Mouse (Mus musculus): ENCODE data around the gene Hoxd13. TPM values are rescaled to one million over a fixed set of nuclear protein-coding genes. Genes with fewer than 3 reads are reported as not detected.

Hoxd13 gene
- total and polyA plus RNA-seq, 2 experiments from 2014 or later, result 0.21 TPM; not detected in 1

DNA sequence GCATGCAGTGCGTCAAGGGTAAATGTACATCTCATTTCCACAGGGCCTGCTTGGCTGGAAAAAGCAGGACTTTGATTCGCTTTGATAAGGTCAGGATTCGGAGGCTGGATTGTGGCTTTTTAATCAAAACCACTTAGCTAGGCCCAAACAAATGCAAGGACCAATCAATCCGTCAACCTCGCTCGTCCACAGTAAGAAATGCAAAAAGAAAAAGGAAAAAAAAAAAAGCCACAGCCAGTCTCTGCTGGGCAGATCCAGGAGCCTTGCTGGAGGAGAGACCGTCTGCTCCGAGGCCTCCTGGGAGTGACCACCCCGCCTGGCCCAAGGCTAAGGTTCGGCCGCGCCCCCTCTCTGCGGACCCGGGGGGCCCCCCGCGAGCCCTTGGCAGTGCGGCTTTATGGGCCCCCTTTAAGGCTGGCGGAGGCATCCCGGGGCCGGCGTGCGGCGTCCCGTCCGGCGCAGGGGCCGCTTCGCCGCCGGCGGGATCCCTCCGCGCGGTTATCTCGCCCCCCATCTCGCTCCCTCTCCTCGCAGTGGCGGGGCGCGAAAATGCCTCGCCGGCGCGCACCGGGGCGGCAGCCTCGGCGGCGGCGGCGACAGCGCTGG is 36.4 kb downstream of the Hoxd13 start, which contains the start of gene Hoxd8:
TSS of gene Hoxd8 (plus strand) at position 223 of the 606 bp plus-strand sequence.
- Histone ChIP-seq H3K9ac (replicated peaks; ENCODE audit: low read length) (no peak within 1 kb of the TSS), H3K27ac (no peak within 1 kb of the TSS), H3K4me3 (ENCODE audit: low read length) (peak within 1 kb of the TSS; percentile 26), H3K9me3 (ENCODE audit: low read length) (no peaks in the 10 kb centered on the region), H3K4me2 (ENCODE audit: low read depth, low read length) (peak within 1 kb of the TSS; percentile 48), H3K4me1 (ENCODE audit: insufficient read depth, low read length) (no peaks in the 10 kb centered on the region), H3K36me3 (ENCODE audit: insufficient read depth, low read length) (no peaks in the 10 kb centered on the region), H3K27me3 (ENCODE audit: insufficient read depth, low read length) (peaks cover 92% of the 10 kb centered on the region)
- no peak; the same call in 1 of the 2 replicates for ATAC-seq
- no peak for DNase-seq (ENCODE audit: low spot score)
- 2% methylated on average over 32 of the region's 52 CpGs for WGBS
- TF ChIP-seq CTCF (IDR thresholded peaks at IDR 0.05; ENCODE audit: low read depth), result no peak

DNA sequence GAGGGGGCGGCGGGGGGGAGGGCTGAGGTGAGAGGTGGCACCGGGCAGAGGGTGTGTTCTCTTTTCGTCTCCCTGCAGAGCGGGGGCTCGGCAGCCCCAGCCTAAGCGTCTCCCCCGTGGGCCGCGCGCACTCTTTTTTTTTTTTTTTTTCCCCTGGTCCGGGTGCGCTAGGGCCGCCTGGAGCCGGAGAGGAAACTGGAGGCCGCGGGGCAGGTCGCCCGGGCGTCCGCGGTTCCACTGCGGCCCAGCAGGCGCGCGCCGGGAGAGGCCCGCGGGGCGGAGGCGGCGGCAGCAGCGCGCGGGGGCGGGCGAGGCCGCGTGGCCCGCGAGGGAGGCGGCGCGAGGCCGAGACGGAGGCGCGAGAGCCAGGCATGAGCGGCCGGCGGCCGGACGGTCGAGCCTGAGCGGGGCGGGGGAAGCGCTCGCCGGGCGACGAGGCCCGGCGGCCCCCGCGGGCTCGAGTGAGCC is 36.9 kb downstream of the Hoxd13 start:
- DNase-seq (ENCODE audit: low spot score) (no peak), ATAC-seq (peak; percentile 28; the same call in 1 of the 2 replicates)
- peaks cover 92% of the 10 kb centered on the region for H3K27me3 ChIP-seq (ENCODE audit: insufficient read depth, low read length)
- peak overlapping the region; percentile 26 for H3K4me3 ChIP-seq (ENCODE audit: low read length)
- WGBS, result 6% methylated on average over 24 of the region's 66 CpGs
- no peak for TF ChIP-seq CTCF (IDR thresholded peaks at IDR 0.05; ENCODE audit: low read depth)
- H3K36me3 ChIP-seq (ENCODE audit: insufficient read depth, low read length), result no peaks in the 10 kb centered on the region
- peak overlapping the region; percentile 48 for H3K4me2 ChIP-seq (ENCODE audit: low read depth, low read length)
- H3K9ac ChIP-seq (replicated peaks; ENCODE audit: low read length), result no peak overlapping the region
- no peaks in the 10 kb centered on the region for H3K4me1 ChIP-seq (ENCODE audit: insufficient read depth, low read length)
- no peaks in the 10 kb centered on the region for H3K9me3 ChIP-seq (ENCODE audit: low read length)
- H3K27ac ChIP-seq, result no peak overlapping the region

DNA sequence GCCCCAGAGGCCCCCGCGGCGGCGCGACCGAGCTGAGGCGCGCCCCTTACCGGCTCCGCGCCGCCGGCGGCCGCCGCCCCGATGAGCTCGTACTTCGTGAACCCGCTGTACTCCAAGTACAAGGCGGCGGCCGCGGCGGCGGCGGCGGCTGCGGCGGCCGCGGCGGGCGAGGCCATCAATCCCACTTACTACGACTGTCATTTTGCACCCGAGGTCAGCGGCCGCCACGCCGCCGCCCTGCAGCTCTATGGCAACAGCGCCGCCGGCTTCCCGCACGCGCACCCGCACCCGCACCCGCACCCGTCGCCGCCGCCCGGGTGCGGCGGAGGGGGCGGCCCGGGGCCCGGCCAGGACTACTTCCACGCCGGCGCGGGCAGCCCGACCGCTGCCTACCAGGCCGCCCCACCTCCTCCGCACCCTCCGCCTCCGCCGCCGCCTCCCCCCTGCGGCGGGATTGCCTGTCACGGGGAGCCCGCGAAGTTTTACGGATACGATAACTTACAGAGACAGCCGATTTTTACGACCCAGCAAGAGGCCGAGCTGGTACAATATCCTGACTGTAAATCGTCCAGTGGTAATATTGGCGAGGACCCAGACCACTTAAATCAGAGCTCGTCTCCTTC is 37.5 kb downstream of the Hoxd13 start:
- H3K27ac ChIP-seq, result no peak overlapping the region
- H3K27me3 ChIP-seq (ENCODE audit: insufficient read depth, low read length), result peaks cover 92% of the 10 kb centered on the region
- ATAC-seq (peak; percentile 35; the same call in 1 of the 2 replicates), DNase-seq (ENCODE audit: low spot score) (no peak)
- no peak overlapping the region for H3K9ac ChIP-seq (replicated peaks; ENCODE audit: low read length)
- peak overlapping the region; percentile 26 for H3K4me3 ChIP-seq (ENCODE audit: low read length)
- no peaks in the 10 kb centered on the region for H3K4me1 ChIP-seq (ENCODE audit: insufficient read depth, low read length)
- 2% methylated on average over 57 of the region's 85 CpGs for WGBS
- peak overlapping the region; percentile 48 for H3K4me2 ChIP-seq (ENCODE audit: low read depth, low read length)
- TF ChIP-seq CTCF (IDR thresholded peaks at IDR 0.05; ENCODE audit: low read depth), result no peak
- no peaks in the 10 kb centered on the region for H3K36me3 ChIP-seq (ENCODE audit: insufficient read depth, low read length)
- H3K9me3 ChIP-seq (ENCODE audit: low read length), result no peaks in the 10 kb centered on the region

DNA sequence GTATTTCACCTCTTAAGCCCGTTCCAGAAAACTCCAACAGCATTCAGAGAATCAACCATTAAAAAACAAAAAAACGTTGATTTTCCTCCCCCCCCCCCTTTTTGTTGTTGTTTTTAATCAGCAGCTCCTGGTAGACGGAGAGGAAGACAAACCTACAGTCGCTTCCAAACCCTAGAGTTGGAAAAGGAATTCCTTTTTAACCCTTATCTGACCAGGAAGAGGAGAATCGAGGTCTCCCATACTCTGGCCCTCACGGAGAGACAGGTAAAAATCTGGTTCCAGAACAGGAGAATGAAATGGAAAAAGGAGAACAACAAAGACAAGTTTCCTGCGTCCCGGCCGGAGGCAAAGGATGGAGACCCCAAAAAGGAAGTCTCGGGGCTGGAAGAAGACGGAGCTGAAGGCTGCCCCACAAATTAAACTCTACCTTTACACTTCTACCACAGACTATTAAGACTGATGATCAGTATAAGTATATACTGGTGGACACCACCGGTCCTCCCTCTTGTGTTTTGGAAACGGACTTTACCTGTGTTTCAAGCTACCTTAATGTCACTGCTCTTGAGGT is 38.4 kb downstream of the Hoxd13 start:
- Histone ChIP-seq H3K9ac (replicated peaks; ENCODE audit: low read length) (no peak overlapping the region), H3K36me3 (ENCODE audit: insufficient read depth, low read length) (no peaks in the 10 kb centered on the region), H3K4me3 (ENCODE audit: low read length) (no peak overlapping the region), H3K9me3 (ENCODE audit: low read length) (no peaks in the 10 kb centered on the region), H3K4me1 (ENCODE audit: insufficient read depth, low read length) (no peaks in the 10 kb centered on the region), H3K4me2 (ENCODE audit: low read depth, low read length) (no peak overlapping the region), H3K27me3 (ENCODE audit: insufficient read depth, low read length) (peaks cover 86% of the 10 kb centered on the region), H3K27ac (no peak overlapping the region)
- TF ChIP-seq CTCF (IDR thresholded peaks at IDR 0.05; ENCODE audit: low read depth), result no peak
- DNase-seq (ENCODE audit: low spot score) (no peak), ATAC-seq (no peak)
- WGBS, result 3% methylated on average over 13 of the region's 13 CpGs

DNA sequence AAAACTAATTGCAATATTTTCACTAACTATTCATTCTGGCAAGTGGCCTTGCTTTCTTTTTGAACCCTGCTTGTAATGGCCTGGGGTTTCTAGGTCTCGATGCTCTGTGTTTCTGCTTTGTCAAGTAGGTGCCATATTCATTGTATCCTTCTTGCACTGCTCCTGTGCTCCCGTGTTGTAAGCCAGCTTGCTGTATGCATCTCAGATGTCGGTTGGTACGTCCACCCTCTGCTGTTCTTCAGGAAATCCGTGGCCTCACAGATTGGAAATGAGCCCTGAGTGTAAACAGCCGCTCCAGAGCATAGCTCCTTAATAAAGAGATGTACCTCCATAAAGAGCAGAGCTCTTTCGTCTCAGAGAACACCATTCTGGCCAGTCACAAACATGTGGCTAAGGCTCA is 39.5 kb downstream of the Hoxd13 start:
- ATAC-seq (no peak), DNase-seq (ENCODE audit: low spot score) (no peak)
- no peaks in the 10 kb centered on the region for H3K36me3 ChIP-seq (ENCODE audit: insufficient read depth, low read length)
- WGBS, result 8% methylated on average over 7 of the region's 7 CpGs
- no peak overlapping the region for H3K9ac ChIP-seq (replicated peaks; ENCODE audit: low read length)
- H3K27ac ChIP-seq, result no peak overlapping the region
- H3K27me3 ChIP-seq (ENCODE audit: insufficient read depth, low read length), result peaks cover 91% of the 10 kb centered on the region
- no peaks in the 10 kb centered on the region for H3K9me3 ChIP-seq (ENCODE audit: low read length)
- H3K4me2 ChIP-seq (ENCODE audit: low read depth, low read length), result no peak overlapping the region
- TF ChIP-seq CTCF (IDR thresholded peaks at IDR 0.05; ENCODE audit: low read depth), result no peak
- no peaks in the 10 kb centered on the region for H3K4me1 ChIP-seq (ENCODE audit: insufficient read depth, low read length)
- H3K4me3 ChIP-seq (ENCODE audit: low read length), result no peak overlapping the region

DNA sequence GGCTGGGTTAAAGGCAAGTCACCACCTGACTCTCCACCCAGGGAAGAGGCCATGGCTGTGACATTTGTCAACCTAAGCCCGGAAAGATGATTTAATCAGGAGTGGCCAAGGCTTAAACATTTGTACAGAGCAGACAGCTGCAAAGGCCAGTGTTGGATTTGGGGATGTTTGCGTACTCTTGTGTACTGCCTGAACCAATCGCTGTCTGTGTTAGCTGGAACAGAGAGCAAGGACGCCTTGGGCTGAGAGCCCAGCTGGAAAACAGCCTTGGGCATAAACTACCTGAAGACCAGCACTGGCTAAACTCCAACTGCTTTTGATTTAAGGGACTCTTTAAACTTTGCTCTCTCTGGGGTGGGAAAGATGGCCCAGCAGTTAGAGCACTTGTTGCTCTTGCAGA is 40.6 kb downstream of the Hoxd13 start:
- peaks cover 90% of the 10 kb centered on the region for H3K27me3 ChIP-seq (ENCODE audit: insufficient read depth, low read length)
- H3K9ac ChIP-seq (replicated peaks; ENCODE audit: low read length), result no peak overlapping the region
- no peak overlapping the region for H3K4me2 ChIP-seq (ENCODE audit: low read depth, low read length)
- no peaks in the 10 kb centered on the region for H3K4me1 ChIP-seq (ENCODE audit: insufficient read depth, low read length)
- TF ChIP-seq CTCF (IDR thresholded peaks at IDR 0.05; ENCODE audit: low read depth), result no peak
- WGBS, result 4% methylated on average over 4 of the region's 4 CpGs
- ATAC-seq (no peak), DNase-seq (ENCODE audit: low spot score) (no peak)
- no peak overlapping the region for H3K27ac ChIP-seq
- no peak overlapping the region for H3K4me3 ChIP-seq (ENCODE audit: low read length)
- no peaks in the 10 kb centered on the region for H3K9me3 ChIP-seq (ENCODE audit: low read length)
- no peaks in the 10 kb centered on the region for H3K36me3 ChIP-seq (ENCODE audit: insufficient read depth, low read length)

All from hindbrain, postnatal 0 days (tissue).